Mouse (Mus musculus) kidney, adult 9 months (tissue): ENCODE measurements around the gene Cnot10.
A peak's percentile ranks its signal among the peaks of the same experiment; 100 is the strongest.

ENCODE experiments used
- DNase-seq: peaks from one replicate; pipeline ENCODE4 v3.0.0; 2022

Gene Cnot10

DNA sequence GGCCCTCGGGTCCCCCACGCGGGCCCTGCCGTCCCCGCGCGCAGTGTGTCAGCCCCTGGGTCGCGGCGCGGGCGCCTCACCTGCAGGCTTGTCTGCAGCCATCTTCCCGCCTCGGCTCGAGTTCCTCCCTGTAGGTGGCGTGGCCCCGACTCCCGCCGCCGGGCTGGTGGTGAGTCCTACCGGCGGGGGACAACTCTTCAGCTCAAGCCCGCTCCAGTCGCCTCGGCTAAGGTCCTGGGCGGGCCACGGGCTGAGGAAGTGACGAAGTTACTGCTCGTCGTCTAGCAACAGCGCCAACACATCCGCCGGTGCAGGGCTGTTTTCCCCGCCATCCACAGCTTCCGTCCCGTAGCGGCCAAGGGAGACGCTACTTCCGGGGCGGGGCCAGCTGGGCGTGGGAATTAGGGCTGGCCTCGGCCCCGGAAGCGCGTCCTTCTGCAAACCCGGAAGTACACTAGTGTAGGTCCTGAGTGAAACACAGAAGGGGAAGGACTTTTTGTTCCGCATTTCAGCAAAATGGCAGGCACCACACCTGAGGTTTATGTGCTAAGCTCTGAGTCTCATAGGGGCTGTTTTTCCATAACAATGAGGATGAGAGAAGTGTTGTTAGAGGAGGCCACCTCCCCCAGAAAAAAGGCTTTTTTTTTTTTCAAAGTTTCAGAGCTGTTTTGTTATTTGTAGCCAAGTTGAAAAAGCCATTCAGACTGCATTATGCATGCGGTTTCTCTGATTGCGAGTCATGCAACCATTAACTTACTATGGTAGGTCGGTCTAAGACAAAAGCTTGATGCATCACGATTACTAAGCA, at the start of gene Cnot10:
Gene Cnot10, minus strand, starts transcription at position 346 of the 808 bp plus-strand sequence.
- DNase-seq: peak; percentile 98

DNA sequence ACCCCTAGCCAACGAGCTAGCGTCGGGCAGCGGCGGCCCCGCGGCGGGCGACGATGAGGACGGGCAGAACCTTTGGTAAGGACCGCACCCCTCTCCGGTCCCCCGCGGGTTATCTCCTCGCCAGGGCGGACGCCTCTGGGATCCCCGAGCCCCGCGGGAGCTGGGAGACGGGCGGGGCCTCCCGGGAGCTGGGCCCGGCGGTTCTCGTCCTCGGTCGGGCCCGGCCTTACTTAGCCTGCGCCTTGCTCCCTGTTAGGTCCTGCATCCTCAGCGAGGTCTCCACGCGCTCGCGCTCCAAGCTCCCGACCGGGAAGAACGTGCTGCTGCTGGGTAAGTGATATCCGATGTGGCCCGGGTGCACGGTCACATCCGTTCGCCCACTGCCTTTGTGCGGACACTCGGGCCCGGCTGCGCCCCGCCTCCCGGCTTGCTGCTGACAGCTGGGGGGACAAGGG, 49.0 kb upstream of the Cnot10 start:
- DNase-seq: no peak

DNA sequence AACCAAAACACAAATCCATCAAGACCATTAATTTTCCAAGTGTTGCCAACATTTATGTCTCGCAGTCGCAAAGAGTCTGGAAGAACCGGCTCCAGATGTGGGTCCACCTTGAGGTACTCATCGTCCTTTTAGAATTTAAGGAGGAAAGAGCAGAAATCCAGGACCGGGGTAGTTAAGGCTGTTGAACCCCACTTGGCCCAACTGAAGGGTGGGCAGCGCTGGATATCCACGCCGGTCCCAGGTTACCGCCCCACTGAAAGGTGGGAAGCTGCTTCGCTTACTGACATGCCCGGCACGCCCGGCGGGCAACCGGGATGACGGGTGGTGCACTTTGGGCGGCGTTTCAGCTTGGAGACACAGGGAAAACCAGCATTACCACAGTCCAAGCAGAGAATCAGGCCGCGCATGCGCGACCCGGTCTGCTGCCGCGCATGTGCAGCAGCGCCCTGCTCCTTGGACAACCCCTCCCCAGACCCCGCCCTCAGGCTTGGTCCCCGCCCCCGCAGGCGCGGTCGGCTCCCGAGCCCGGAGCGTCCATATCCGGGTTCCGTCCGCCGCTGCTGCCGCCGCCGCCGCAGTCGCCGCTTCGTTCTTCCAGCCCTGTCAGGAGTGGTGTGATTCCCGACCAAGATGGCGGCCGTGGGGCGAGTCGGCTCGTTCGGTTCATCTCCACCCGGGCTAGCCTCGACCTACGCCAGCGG, 48.4 kb upstream of the Cnot10 start, which contains the start of gene Dync1li1:
Gene Dync1li1, plus strand, starts transcription at position 539 of the 701 bp plus-strand sequence.
- peak; percentile 99 for DNase-seq

DNA sequence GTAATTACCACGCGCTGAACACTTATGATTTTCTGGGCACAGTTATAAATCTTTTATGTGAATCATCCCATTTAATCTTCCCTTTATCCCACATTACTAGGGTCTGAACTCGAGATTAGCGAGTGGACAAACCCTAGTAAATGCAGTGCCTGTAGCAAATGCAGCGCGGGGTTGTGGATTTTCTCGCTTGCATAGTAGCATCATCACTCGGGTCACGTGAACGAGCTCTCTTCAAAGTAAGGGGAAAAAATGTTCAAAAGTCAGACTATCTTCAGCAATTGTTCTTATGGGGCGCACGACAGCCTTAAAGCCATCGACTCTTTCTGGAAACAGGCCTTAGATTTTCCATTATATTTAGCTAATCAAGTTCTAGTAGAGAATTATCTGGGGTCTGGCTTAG, 47.7 kb upstream of the Cnot10 start:
- DNase-seq: no peak

DNA sequence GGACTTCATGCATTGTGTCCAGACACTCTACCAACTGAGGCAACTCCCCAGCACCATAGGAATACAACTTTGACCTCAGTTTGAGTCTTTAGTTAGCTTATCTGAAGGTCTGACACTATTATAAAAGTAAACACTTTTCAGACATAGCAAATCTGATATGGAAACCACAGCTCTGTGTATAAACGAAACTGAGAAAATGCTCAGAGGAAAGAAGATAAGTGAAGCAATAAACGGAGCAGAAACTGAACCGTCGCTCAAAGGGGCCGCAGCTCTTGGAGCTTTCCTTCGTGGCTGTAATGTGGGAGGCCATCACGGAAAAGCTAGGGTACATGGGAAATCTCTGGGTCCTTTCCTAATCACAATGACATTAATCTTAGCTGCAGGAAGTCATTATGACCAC, 46.3 kb upstream of the Cnot10 start:
- no peak for DNase-seq

DNA sequence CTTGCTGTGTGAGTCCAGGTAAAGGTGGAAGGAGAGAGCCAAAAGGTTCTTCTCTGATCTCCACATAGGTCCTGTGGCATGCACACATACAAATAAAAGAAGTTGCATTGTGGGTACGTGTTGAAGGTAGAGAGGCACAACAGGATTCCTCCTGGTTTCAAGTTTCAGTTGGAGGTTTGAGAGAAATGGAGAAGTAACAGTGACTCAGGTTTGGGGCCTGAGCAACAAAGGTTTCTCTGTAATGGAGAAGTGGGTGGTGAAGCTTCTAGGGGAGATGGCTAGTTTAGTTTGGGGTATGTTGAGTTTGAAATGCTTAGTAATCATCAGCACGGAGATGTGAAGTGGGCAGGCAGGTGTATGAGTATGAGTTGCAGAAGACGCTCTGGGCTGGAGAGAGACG, 42.2 kb upstream of the Cnot10 start:
- DNase-seq: no peak

DNA sequence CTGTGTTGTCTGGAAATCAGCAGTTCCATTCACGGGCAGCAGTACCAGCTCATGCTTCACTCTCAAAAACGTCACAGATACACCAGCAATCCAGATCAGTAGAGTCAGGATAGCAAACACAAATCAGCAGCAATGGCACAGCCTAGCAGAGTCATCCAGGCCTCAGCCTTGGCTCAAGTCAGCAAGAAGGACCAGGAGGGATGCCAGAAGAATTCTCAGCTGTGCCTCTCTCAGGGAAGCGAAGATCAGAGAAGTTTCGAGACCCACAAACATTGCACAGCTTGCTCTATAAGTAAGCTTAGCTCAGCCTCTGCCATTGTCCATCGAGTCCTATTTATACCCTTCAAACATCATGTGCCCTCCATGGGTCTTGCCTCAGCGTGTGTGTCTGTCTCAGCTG, 40.5 kb upstream of the Cnot10 start:
- DNase-seq: no peak

DNA sequence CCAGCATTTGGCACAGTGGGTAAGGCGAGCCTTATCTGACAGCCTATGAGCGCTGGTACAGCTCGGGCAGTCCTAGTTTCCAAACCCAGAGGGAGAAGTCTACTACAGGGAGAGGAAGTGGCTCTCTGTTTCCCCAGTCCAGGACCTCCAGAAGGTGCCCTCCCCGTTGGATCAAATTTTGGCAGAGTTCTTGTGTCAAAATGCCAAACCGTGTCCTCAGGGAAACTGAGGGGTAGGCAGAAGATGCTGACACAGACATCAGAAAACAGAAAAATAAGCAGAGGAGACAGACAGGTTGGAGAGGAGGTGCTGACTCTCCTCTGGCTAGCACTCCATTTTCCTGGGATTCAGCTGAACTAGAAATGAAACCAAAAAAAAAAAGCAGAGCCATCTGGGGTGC, 40.0 kb upstream of the Cnot10 start:
- DNase-seq: no peak

DNA sequence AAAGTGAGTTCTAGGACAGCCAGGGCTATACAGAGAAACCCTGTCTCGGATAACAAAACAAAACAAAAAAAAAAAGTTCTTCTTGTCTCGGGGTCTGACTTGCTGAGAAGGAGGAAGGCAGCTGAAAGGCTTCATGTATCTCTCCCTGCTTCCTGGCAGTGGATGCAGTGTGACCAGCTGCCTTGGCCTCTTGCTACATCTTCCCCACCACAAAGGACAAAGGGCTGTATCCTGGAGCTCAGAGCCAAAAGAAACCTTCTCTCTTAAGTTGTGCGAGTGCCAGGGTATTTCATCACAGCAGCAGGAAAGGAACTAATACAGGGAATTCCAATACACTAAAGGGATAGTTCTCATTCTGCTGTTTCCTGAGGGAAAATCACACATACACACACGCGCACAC, 38.6 kb upstream of the Cnot10 start:
- no peak for DNase-seq

DNA sequence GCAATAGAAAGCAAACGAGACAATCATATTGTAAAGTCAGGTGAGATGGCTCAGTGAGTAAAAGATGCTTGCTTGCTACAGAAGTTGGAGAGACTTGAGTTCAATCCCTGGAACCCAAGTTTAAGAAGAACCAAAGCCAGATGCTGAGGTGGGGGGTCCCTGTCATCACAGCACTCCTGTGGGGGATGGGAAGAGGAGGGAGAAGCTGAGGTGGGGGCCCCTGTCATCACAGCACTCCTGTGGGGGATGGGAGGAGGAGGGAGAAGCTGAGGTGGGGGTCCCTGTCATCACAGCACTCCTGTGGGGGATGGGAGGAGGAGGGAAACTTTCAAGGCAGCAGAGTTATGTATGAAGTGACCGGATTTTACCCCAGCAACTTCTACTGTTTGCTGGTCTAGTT, 33.6 kb upstream of the Cnot10 start:
- no peak for DNase-seq

DNA sequence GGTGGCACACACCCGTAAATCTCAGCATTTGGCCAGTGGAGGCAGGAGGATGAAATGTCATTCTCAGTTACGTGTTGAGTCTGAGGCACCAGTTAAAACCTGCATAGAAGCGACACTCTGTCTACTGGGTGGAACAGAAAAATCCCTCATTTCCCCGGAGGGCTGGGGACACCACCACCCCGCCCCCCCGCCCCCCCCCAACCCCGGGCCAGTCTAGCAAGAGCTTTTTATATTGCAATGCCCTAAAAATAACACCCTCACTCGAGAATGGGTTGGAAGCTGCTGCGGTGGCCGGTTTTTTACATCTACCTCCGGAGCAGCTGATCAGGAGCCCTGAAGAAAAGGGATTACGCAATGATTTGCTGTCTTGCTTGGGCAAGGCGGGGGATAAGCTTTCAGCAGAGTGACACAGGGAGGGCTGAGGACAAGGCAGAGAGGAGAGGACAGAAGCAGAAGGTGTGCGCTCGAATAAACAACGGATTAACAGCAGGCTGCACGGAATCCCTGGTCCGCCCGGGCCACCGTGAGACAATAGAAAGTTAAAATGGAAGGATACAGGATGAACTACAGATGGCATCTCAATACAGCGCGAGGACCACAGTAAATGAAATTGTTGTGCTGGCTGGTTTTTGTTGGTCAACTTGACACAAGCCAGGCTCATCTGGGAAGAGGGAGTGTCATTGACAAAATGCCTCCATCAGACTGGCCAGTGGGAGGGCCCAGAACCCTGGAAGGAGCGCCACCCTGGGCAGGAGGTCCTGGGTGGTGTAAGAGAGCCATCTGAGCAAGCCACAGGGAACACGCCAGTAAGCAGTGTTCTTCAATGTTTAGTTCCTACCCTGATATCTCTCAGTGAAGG, 32.9 kb upstream of the Cnot10 start:
- no peak for DNase-seq

DNA sequence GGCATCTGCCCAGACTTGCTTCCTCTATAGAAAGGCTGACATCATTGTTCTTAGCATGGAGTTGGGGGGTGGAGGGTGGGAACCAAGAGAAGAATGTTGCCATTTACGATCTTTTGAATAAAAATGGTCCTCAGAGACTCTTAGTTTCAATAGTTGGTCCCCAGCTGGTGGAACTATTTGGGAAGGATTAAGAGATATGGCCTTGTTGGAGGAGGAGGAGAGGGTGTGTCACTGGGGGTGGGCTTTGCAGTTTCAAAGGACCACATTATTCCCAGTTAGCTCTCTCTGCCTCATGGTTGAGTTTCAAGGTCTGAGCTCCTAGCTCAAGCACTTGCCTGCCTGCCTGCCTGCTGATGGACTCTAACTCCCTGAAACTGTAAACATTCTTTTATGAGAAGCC, 32.0 kb upstream of the Cnot10 start:
- DNase-seq: no peak

DNA sequence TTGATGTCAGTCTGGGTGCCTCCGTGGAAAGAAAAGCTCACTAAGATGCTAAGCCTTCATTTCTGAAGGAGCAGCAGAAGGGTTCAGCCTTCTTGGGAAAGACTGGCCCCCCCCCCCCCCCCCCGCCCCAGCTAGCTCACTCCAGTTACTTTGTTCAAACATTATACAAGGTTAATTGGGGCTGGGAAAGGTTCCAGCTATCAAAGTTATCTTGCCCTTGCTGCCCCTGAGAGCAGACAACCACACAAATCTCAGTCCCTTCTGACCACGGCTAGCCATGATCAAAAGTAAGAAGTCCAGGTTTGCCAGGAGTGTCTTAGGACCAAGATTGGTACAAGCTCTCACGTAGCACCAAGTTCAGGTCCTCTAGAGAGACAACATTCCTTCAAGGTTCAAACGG, 29.0 kb upstream of the Cnot10 start:
- peak; percentile 76 for DNase-seq

DNA sequence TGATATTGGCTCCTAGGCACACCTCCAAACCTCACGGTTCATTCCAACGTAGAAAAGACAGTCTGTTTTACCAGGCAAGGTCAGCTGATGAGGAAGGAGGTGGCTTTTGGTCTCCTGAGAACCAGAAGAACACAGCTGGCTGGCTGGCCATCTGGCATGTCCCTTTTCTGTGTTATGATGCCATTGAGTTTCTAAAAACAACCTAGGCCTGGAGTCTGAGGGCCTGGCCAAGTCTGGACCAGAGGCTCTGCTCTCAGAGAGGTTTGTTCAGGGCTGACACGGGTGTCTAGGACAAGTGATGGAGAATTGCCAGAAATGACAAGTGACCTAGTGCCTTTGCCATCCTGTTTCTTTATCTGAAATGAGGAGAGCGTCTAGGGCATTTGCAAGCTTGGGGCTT, 28.1 kb upstream of the Cnot10 start:
- DNase-seq: no peak

DNA sequence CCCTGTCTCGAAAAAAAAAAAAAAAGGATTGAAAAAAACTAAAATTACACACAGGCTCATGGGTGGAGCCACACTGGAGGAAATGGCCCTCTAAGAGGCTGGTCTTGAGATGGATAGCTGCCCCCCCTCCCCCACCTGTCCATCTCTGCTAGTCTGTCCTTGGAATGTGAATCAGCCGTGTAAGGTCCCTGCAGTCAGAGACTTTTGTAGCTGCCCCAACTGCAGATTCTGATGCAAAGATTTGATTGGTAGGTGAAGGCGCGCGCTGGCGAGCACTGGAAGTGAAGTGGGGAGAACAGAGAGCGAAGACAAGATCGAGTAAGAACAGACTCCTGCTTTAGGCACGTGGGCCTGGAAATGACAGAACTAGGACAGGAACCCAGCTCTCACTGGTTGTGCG, 26.9 kb upstream of the Cnot10 start:
- no peak for DNase-seq

DNA sequence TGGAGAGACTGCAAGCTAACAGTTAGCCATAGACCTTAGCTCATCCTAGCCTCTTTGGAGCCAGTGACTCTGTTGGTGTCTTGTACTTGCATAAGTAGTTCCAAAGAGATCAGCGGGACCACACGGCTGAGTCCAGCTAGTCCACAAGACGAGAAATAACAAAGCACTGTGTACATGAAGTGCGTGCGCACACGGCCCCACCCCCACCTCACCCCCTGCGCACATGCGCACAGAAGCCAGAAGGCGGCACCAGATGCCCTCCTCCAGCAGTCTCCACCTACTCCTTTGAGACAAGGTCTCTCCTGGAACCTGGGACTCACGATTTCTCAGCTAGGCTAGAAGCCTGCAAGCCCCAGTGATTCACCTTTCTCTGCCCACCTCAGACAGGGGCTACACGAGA, 23.8 kb upstream of the Cnot10 start:
- DNase-seq: no peak

DNA sequence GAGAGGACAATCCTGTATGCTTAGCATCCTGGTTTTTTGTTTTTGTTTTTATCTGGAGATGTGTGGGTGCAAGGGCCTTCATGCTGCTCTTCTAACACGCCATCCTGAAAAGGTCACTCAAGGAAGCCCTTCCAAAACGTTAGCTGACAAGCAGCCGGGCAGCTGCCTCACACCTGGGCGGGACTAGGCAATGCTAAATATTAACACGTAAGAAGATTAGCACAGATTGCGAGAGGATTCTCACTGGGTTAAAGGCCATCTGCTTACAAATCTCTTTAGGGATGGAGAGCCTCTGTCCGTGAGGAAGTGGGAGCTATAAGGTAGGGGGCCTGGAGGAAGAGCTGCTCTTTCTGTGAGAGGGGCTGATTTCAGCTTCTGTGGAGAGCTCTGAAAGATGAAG, 22.0 kb upstream of the Cnot10 start:
- DNase-seq: peak; percentile 41

DNA sequence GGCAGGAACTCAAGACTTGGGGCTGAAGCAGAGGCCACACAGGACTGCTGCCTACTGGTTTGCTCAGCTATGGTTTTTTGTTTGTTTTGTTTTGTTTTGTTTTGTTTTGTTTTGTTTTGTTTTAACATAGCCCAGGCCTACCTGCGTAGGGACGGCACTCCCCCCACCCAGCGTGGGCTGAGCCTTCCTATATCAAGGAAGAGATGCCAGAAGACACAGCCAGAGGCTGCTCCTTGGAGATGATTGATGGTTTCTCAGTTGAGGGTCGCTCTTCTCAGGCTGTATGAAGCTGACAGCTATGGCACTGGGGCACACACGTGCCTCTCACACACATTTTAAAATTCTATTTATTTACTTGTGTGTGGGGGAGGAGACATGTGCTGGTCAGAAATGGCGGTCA, 21.0 kb upstream of the Cnot10 start:
- DNase-seq: no peak

DNA sequence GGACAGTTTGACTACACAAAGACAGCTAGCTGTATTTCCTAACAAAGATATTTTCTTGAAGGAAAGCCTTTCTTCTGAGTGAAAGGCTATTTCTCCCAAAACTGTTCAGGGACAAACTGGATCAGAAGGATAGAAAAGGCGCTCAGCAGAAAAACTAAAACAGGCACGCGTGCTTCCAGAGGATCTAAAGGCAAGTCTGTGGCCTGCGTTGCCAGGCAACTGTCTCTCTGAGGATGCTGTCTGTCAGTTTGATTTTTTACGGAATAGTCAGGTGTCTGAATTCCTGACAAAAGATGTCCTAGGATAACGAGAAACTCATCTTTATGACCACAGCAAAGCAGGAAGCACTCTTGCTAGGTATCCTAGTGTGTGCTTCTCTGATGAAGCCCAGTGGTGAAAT, 20.5 kb upstream of the Cnot10 start:
- DNase-seq: no peak

DNA sequence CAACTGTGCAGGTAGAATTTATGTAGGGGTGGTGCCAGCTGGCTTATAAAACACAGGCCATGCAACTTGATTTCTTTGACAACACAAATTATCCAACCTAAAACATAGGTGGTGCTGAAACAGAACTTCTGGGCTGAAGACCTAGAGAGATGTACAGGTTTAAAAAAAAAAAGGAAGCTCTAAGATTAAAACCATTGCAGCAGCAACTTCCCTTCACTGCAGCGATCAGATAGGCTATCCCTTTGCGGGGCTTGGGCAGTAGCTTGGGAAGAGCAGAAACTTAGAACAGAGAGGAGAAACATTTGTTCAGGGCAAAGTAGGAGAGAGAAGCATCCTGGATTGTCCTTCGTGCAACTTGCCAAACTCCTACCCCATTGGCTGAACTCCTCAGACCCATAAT, 16.7 kb upstream of the Cnot10 start:
- DNase-seq: no peak

DNA sequence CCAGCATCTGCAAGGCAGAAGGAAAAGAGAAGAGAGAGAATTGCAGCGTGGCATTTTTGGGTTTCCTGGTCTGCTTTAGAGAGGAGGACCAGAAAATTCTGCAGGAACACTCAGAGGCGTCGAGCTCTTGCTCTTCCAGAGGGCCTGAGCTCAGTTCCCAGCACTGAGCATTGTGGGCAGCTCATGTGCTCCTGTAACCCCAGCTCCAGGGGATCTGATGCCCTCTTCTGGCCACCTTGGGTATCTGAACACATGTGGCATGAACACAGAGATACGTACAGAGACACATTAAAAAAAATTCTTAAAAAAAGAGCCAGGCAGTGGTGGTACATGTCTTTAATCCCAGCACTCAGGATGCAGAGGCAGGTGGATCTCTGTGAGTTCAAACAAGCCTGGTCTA, 15.4 kb upstream of the Cnot10 start:
- no peak for DNase-seq

DNA sequence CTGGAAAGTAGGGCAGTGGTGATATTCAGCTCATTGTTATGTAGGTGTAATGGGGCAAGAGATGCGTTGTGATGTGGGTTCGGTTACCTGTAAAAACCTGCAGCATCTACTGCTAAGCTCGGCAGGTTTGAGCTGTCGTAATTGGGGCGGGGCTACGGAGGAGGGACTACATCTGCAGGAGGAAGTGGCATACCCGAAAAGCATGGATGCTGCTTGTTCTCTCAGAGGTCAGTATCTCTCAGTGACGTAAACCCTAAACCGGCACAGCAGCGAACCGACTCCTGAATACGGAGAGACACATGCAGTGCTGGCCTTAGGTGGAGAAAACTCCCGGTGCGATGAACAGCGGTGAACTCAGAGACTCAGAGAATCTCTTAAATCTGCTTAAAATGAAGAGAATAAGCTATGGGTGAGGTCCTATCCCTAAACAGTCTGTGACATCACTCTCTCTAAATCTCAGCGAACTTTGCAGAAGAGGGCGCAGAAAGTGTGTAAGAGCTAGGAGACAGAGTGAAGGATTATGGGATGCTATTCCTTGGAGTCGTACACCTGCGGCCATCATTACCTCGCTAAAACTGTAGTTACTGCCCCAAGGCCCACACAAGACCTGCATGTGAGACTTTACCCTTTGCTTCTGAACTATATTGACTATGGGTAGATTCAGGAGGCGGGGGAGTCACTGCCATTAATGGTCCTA, 11.1 kb upstream of the Cnot10 start:
- no peak for DNase-seq

DNA sequence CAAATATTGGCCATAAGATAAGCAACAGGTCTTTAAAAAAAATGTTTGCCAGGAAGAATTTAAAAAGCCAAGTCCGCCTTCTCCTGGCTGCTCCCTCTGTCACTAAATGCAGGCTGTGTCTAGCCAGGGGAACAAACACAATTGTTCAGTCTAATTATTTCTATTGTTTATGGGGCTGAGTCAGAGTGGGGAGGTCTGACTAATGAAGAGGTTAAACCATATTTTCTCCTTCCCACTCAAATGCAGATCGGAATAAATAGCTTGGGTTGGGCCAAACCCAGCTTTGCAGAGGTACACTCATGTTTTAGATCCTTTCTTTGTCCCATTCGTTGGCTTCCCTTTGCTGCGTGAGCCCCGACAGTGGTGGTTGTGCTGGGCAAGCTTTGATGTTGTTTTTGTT, 9.4 kb upstream of the Cnot10 start:
- no peak for DNase-seq
